Mouse (Mus musculus): ENCODE measurements around the gene Cep104. TPM values are rescaled to one million over a fixed set of nuclear protein-coding genes. Genes with fewer than 3 reads are reported as not detected.

The Cep104 gene
- polyA plus RNA-seq, 1 experiment = 7.8 TPM

DNA sequence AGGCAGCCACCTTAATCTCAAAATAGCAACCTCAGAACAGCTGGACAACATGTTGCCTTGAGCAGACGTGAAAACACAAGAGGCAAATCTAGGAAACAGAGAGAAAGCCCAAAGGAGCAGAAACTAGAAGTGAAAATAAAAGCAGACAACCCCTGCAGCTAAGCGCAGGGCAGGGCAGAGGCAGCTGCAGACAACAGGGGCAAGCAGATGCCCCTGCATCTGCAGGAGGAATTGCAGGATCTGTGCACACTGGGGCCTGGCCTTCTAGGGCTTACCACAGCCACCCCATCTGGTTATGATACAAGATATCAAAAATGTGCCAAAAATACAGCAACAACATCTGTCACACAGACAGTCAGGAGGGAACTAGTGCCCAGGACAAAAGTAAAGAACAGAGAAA, 7.4 kb upstream of the Cep104 start:
- TF ChIP-seq GATA1 (IDR thresholded peaks at IDR 0.05; ENCODE audit: low read length) = no peak

DNA sequence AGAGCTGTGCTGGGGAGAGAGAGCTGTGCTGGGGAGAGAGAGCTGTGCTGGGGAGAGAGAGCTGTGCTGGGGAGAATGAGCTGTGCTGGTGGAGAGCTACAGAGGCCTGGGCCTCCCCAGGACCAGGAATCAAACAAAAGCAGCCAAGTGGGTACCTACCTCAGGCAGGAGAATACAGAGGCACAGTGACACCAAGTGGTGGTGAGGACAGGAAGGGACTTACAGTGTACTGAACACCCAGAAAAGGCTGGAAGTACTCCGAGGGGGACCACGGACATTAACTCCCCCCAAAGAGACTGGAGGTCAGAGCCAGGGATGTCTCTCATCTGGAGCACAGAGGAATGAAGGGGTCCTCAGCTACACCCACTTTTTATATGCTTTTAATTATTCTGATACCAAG, 6.9 kb upstream of the Cep104 start:
- no peak for TF ChIP-seq GATA1 (IDR thresholded peaks at IDR 0.05; ENCODE audit: low read length)

DNA sequence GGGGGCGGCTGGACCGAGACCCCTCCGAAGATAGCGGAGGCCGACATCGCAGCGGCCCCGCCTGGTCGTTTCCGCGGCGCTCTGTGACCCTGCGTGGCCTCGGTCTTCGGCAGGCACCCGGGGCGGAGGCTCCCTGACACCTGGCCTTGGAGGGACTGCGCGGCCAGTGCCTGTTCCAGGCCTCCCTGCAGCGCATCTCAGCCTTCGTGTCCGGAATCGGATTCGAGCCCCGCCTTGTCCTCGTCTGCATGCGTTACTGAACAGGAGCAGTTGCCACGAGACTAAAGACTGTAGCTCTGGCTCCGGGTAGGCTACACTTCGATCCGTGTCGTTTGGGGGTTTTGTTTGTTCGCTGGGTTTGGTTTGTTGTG, 283 bp downstream of the Cep104 start:
- no peak for TF ChIP-seq GATA1 (IDR thresholded peaks at IDR 0.05; ENCODE audit: low read length)

DNA sequence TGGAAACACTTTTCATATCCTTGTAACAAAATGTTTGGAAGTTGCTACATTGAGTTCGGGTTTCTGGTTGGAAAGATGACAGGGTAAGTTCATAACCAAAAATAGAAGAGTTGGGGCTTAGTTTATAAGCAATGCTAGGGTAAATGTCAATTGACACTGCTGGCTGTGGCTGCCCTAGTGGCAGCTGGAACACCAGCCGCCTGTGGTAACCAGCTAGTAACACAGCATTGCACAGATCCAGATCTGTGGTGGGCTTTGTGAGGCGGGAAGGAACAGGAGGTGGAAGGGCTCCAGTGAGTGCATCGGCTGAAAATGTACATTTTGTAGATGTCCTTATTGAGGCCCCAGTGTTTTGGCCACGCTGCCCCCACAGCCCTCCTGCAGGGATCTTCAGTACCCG, 774 bp downstream of the Cep104 start:
- TF ChIP-seq GATA1 (IDR thresholded peaks at IDR 0.05; ENCODE audit: low read length) = no peak

DNA sequence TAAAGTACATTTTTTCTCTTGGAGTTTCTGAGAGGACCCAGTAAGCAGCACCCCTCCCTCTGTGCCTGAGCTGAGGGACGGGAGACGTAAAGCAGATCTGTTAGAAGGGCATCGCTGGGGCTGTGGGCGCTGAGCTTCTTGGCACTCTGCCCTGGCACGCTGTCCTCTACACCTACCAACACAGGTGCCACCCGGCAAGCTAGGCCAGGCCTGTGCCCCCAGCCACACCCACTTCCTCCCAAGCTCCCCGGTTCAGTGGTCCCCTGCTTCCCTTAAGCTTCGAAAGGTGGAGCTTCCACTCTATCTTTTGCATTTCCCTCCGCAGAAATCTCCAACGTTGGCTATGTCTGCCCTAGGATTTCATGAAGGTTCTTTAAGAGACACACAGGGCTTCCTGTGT, 4.2 kb downstream of the Cep104 start:
- TF ChIP-seq GATA1 (IDR thresholded peaks at IDR 0.05; ENCODE audit: low read length) = no peak

DNA sequence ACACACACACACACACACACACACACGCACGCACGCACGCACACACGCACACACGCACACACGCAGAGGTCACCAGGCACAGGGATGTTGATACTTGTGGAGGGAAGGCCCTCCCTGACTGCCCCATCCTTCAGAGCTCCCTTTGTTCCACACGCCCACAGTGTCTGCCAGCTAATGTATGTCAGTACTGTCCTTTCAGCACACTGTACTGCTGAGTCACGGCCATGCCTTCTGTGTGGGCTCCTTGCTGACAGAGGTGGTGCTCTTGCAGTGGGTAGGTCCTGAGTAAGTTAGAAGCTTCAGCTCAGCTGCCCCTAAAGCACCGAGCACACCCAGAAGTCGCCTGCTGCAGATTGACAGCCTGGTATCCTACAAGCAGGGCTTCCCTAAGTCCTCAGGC, 5.5 kb downstream of the Cep104 start:
- TF ChIP-seq GATA1 (IDR thresholded peaks at IDR 0.05; ENCODE audit: low read length) = no peak

DNA sequence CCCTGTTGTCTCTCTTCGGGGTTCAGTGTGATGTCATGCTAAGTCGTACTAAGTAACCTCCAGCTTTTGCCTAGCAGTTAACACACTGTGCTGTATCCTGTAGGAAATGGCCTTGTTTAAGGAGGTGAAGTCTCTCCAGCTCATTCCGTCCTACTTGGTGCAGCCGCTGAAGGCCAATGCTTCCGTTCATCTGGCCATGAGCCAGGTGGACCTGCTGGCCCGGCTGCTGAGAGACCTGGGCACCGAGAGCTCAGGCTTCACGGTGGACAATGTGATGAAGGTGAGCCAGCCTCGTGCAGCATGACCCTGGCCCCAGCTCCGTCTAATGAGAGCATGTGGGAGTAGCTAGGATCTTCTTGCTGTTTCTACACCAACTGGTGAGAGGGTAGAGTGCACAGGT, 17.7 kb downstream of the Cep104 start:
- no peak for TF ChIP-seq GATA1 (IDR thresholded peaks at IDR 0.05; ENCODE audit: low read length)

DNA sequence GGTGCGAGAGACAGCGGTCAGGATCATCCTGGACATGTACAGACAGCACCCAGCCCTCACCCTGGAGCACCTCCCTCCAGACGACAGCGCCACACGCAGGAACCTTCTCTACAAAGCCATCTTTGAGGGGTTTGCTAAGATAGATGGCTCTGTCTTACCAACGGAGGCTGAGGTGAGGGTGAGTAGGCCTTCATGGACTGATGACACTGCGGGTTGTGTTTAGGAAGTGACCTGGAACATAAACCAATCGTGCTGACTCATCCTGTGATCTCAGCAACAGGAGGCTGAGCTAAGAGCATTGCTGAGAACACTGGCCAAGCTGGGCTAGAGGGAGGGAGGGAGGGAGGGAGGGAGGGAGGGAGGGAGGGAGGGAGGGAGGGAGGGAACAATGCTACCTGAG, 18.5 kb downstream of the Cep104 start:
- TF ChIP-seq GATA1 (IDR thresholded peaks at IDR 0.05; ENCODE audit: low read length) = no peak

DNA sequence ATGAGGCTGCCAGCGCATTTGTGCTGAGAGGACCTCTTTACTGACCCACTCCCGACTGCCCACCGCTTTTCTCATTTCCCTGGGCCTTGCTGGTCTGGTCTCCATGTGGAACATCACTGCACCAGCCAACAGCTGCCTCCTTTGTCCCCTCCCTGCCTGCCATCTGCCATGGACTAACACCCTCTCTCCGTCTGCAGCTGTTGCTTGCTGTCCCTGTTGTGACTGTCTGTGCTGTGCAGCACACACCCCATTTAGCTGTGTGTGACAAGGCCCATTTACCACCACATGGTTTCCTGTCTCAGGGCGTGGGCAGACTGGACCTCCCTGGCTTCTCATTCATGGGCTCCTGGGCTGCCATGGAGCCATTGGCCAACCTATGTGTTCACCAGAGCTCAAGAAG, 30.5 kb downstream of the Cep104 start:
- no peak for TF ChIP-seq GATA1 (IDR thresholded peaks at IDR 0.05; ENCODE audit: low read length)

DNA sequence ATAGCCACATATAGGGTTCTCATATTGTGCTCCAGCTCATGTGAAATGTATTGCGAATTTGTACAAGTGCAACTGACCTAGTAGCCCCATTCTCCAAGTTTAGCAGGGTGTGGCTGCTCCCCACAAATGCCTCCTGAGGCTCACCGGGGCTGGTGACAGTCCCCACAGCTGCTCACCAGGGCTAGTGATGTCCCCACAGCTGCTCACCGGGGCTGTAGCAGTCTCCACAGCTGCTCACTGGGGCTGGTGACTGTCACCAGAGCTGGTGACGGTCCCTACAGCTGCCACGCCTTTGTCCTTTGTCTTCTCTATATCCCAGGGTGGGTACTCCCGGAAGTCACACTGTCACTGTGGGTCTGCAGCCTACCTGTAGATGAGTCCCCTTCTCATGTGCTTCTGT, 31.3 kb downstream of the Cep104 start:
- no peak for TF ChIP-seq GATA1 (IDR thresholded peaks at IDR 0.05; ENCODE audit: low read length)

DNA sequence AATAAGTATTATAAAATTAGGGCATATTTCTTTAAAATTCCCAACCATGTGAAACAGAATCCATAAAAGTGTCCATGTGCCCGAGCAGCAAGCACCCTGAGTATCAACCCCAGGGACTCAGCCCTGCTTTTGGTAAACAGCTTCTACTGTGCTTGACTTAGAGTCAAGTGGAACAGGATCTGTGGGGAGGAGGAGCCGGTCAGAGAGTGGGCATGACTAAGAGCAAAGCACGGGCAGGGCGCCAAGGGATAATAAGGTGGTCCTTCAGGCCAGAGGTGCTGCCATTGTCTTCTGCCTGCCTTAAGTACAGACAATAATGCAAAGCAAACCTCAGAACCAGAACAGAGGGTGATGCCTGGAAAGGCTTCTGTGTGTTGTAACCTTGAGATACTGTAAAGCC, 32.8 kb downstream of the Cep104 start:
- TF ChIP-seq GATA1 (IDR thresholded peaks at IDR 0.05; ENCODE audit: low read length) = no peak

DNA sequence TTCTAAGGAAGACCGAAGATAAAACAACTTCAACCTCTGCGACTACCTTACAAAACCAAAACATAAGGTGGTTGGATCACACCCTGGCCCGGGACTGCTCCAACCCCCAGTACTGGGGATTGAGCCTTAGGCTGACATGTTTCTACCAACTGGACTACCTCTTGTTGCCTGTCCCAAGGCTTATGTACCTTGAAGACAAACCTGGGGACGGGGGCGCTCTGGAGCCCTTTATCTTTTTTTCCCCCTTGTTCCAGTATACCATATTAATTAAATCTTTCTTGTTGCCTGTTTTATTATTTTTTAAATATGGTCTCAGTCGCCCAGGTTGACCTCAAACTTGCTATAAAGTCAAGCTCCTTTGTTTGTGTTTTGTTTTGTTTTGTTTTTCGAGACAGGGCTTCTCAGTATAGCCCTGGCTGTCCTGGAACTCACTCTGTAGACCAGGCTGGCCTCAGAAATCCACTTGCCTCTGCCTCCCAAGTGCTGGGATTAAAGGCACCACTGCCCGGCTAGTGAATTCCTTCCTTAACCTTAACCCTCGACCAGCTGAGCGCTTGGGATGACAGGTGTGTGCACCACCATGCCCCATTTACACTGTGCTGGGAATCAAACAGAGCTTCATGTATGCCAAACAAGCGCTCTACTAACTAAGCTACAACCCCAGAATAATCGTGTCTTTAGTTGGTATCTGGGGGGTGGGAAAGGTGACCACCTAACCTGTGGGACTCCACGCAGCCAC, 36.1 kb downstream of the Cep104 start:
- TF ChIP-seq GATA1 (IDR thresholded peaks at IDR 0.05; ENCODE audit: low read length) = no peak

DNA sequence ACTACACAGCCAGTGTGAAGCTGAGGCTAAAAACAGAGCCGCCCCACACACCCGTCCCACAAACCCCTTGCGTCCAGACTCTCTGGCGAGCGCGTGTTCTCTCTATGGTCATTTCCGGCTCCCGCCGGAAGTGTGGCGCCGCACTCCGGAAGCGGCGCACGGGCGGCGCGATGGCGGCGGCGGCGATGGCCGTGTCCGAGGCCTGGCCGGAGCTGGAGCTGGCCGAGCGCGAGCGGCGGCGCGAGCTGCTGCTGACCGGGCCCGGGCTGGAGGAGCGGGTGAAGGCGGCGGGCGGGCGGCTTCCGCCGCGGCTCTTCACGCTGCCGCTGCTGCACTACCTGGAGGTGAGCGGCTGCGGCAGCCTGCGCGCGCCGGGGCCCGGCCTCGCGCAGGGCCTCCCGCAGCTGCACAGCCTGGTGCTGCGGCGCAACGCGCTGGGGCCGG, 36.7 kb downstream of the Cep104 start, which contains the start of gene Lrrc47:
Lrrc47 (plus strand) TSS at position 86 of the 444 bp plus-strand sequence.
- no peak for TF ChIP-seq GATA1 (IDR thresholded peaks at IDR 0.05; ENCODE audit: low read length)

DNA sequence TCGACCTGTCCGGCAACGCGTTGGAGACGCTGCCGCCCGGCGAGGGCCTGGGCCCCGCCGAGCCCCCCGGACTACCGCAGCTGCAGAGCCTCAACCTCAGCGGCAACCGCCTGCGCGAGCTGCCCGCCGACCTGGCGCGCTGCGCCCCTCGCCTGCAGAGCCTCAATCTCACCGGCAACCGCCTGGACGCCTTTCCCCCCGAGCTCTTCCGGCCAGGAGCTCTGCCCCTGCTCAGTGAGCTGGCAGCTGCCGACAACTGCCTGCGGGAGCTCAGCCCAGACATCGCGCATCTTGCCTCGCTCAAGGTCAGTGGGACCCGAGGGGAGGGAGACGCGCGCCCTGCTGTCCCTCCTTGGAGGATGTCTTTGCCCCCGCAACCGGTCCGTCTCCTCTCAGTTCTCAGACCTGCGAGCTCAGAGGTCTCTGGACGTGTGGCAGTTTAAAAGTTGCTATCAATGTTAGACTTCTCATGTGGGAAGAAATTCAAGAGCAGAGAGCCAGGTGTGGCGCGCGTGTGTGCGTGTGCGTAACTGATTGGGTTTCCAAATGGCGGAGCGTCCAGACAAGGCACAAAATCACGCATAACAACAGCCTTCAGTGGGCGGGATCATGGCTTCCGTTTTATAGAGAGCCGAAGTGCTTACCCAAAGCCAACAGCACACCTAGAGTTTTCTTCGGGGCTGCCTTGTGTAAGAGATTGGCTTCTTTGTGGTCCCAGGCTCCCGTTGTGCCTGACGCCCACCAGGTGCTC, 37.3 kb downstream of the Cep104 start:
- no peak for TF ChIP-seq GATA1 (IDR thresholded peaks at IDR 0.05; ENCODE audit: low read length)

DNA sequence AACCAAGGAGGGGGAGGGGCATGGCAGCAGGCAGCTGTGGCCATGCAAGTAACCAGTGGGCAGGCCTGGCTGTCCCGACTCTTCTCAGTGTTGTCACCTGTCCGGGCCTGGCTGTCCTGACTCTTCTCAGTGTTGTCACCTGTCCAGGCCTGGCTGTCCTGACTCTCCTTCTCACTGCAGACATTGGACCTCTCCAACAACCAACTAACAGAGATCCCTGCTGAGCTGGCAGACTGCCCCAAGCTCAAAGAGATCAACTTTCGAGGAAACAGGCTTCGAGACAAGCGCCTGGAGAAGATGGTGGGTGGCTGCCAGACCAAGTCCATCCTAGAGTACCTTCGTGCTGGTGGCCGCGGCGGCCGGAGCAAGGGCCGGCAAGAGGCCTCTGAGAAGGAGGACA, 40.5 kb downstream of the Cep104 start:
- TF ChIP-seq GATA1 (IDR thresholded peaks at IDR 0.05; ENCODE audit: low read length) = no peak

DNA sequence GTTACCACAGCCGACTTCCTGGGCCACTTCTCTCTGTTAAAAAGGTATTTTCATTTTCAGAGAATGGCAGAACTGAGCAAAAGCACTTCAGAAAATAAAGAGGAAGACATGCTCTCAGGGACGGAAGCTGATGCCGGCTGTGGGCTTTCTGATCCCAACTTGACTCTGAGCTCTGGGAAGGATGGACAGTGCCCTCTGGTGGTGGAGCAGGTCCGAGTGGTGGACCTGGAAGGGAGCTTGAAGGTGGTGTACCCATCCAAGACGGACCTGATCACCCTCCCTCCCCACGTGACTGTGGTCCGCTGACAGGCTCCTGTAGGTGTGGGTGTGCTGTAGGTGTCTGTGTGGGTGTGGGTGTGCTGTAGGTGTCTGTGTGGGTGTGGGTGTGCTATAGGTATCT, 44.6 kb downstream of the Cep104 start:
- no peak for TF ChIP-seq GATA1 (IDR thresholded peaks at IDR 0.05; ENCODE audit: low read length)

DNA sequence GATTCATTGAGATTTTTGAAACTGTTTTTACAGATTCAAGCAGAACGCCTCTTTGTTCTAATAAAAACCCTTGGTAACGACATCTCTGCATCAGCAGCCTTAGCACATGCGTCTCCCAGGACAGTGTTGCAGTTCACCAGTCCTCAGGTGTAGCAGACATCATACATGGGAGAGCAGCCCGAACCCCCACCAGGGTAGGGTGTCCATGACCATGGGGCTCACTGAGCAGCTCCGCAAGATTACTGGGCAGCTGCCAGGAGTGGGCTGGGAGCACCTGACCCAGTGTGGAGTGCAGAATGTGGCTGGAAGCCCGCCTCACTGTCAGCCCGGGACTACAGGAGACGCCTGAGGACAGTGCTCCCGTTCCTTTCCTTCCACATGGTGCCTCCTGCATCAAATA, 46.4 kb downstream of the Cep104 start:
- no peak for TF ChIP-seq GATA1 (IDR thresholded peaks at IDR 0.05; ENCODE audit: low read length)

Data from G1E-ER4 (cell line).